Mouse (Mus musculus) heart, embryonic 16.5 days (tissue): ENCODE measurements around the gene Fgf4. TPM values are rescaled to one million over a fixed set of nuclear protein-coding genes. Genes with fewer than 3 reads are reported as not detected.

ENCODE experiments used
- ATAC-seq: fragments of 200-750 bp; cut with Nextera tagmentation; replicated peaks from 2 replicates; pipeline ENCODE4 v1.8.0; 2017; ENCODE audit warnings: moderate number of reproducible peaks; ENCODE audit not compliant: insufficient read depth, low FRiP score; ENCODE audit errors: extremely low read depth
- H3K27ac ChIP-seq: fragments of 300-500 bp; sonication (generic); 2 replicates; pipeline ENCODE4 v1.5.1; 2014; ENCODE audit warnings: mild to moderate bottlenecking, low read length, control low read depth, moderate library complexity
- H3K27me3 ChIP-seq: fragments of 300-500 bp; sonication (generic); 2 replicates; pipeline ENCODE4 v1.6.1; 2014; ENCODE audit warnings: low read length, mixed read lengths; ENCODE audit not compliant: control insufficient read depth, insufficient read depth
- H3K36me3 ChIP-seq: fragments of 300-500 bp; sonication (generic); 2 replicates; pipeline ENCODE4 v1.6.1; 2014; ENCODE audit not compliant: control insufficient read depth, insufficient read depth
- H3K4me1 ChIP-seq: fragments of 300-500 bp; sonication (generic); 2 replicates; pipeline ENCODE4 v1.6.1; 2014; ENCODE audit warnings: low read length, mixed read lengths; ENCODE audit not compliant: control insufficient read depth, insufficient read depth
- H3K4me2 ChIP-seq: fragments of 300-500 bp; sonication (generic); 2 replicates; pipeline ENCODE4 v1.6.1; 2014; ENCODE audit warnings: low read depth, mild to moderate bottlenecking, control low read depth, low read length
- H3K4me3 ChIP-seq: fragments of 300-500 bp; sonication (generic); 2 replicates; pipeline ENCODE4 v1.5.1; 2014; ENCODE audit warnings: mild to moderate bottlenecking, control low read depth, low read length
- H3K9ac ChIP-seq: fragments of 300-500 bp; sonication (generic); 2 replicates; pipeline ENCODE4 v1.6.1; 2014; ENCODE audit warnings: low read length, control low read depth
- H3K9me3 ChIP-seq: fragments of 300-500 bp; sonication (generic); replicated peaks from 2 replicates; pipeline ENCODE4 v1.6.1; 2016; ENCODE audit warnings: low read length; ENCODE audit not compliant: control insufficient read depth
- WGBS: fragments of 180-500 bp; shearing (Covaris S2); extraction: QIAGEN DNeasy Blood & Tissue Kit; methylation state at CpG from one replicate; pipeline ENCODE4 v1.1.7; 2014; 5-methylcytosine and 5-hydroxymethylcytosine counted together
- polyA plus RNA-seq: library from polyadenylated mRNA; unstranded; fragments of >200 nt; fragmentation: Nextera tagmentation; extraction: Ambion mirVana; gene quantifications from 2 replicates; pipeline ENCODE4 v1.2.1, GENCODE M21; 2015

Fgf4 gene
- polyA plus RNA-seq, 1 experiment from 2014 or later, result 0.04 TPM

- Histone ChIP-seq H3K9me3 (no peaks in the 10 kb centered on the region), H3K4me2 (no peak overlapping the region), H3K4me3 (no peak overlapping the region), H3K36me3 (no peaks in the 10 kb centered on the region), H3K4me1 (peaks cover 6% of the 10 kb centered on the region), H3K27ac (no peak overlapping the region), H3K27me3 (no peaks in the 10 kb centered on the region), H3K9ac (no peak overlapping the region)
- WGBS, result 78% methylated on average over 1 of the region's 1 CpGs
- ATAC-seq, result no peak
Observed at GRCm38 (mm10) chr7:144911121-144911520, 64.0 kb downstream of the Fgf4 start.

GRCm38 (mm10) chr7:144912897-144913296 is 65.7 kb downstream of the Fgf4 start:
- Histone ChIP-seq H3K36me3 (no peaks in the 10 kb centered on the region), H3K27ac (no peak overlapping the region), H3K4me2 (no peak overlapping the region), H3K27me3 (no peaks in the 10 kb centered on the region), H3K4me1 (peaks cover 7% of the 10 kb centered on the region), H3K9ac (no peak overlapping the region), H3K9me3 (no peaks in the 10 kb centered on the region), H3K4me3 (no peak overlapping the region)
- ATAC-seq, result no peak
- WGBS, result 79% methylated on average over 4 of the region's 4 CpGs

- H3K4me1 ChIP-seq, result peaks cover 7% of the 10 kb centered on the region
- peak; percentile 88 for ATAC-seq
- peak overlapping the region; percentile 53 for H3K27ac ChIP-seq
- peak overlapping the region; percentile 83 for H3K9ac ChIP-seq
- peak overlapping the region; percentile 86 for H3K4me2 ChIP-seq
- H3K36me3 ChIP-seq, result no peaks in the 10 kb centered on the region; the same call in none of the 2 replicates
- no peaks in the 10 kb centered on the region for H3K27me3 ChIP-seq
- no peaks in the 10 kb centered on the region for H3K9me3 ChIP-seq
- peak overlapping the region; percentile 83 for H3K4me3 ChIP-seq
- 5% methylated on average over 17 of the region's 17 CpGs for WGBS
Observed at GRCm38 (mm10) chr7:144914296-144914947, 67.3 kb downstream of the Fgf4 start.

Other genes starting within 250 kb of the Fgf4 start
- 7.3 and 16.0 TPM in 2 replicates for gene Ano1, start 95.4 kb upstream of the Fgf4 start, polyA plus RNA-seq
- gene Fgf3, start 9.3 kb upstream of the Fgf4 start, polyA plus RNA-seq, result 0.20 and 0.79 TPM in 2 replicates
- gene Fgf15, start 49.2 kb downstream of the Fgf4 start, polyA plus RNA-seq, result 0.20 TPM in 1 of 2 replicates, not detected in the other
- gene LTO1, start 67.7 kb downstream of the Fgf4 start, polyA plus RNA-seq, result 20.2 and 23.7 TPM in 2 replicates
- gene Ccnd1, start 92.6 kb downstream of the Fgf4 start, polyA plus RNA-seq, result 45.6 and 55.2 TPM in 2 replicates